Mouse (Mus musculus) T-helper 17 cell (primary cell): ENCODE results near the gene Asgr2.

ENCODE experiments used
- in situ Hi-C, 2 experiments: fragments of 300-600 bp; cut with MboI, MseI; formaldehyde crosslinking; loops; 1 replicate in 1 of 2; 2 replicates in 1 of 2; pipeline ENCODE4 v1.15.1; 2025; ENCODE audit warnings: high pct_unique_total_duplicates in 2 of 2

The Asgr2 gene

GRCm38 (mm10) chr11:70091986-70092783, at the start of gene Asgr2:
Gene Asgr2 (plus strand): TSS chr11:70092644.
- in situ Hi-C loops, result no loop called here

DNA sequence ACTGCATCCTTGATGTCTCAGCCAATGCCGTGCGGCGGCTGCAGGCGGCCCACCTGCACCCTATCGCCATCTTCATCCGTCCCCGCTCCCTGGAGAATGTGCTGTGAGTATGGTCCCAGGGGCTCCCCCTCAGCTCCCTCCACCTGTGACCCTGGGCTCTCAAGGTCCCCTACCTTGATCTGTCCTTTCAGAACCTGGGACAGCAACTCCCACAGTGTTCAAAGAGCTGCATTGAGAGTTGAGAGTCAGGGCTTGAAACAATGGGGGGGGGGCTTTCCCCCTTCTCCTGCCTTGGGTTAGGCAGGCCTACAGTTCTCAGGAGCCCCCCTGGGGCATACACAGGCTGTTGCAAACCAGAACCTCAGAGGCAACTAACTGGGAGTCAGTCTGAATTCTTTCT, 48.8 kb upstream of the Asgr2 start:
- in situ Hi-C loops, result no loop called here

DNA sequence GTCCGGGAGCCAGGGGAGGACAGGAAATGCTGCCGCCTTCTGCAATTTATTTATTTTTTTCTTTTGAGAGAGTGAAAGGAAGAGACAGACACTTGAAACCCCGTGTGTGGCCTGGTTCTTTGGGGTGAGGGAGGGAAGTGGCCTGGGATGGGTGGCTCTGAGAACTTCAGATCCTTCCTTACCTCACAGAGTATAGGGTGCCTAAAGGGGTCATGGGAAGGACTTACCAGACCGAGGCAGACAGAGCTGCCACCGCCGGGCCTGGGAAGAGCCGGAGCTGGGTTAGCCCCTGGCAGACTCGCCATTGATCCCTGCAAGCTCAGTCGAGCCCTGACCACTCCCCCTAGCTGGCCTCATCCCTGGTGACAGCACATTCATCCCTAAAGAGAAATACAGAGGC, 47.0 kb upstream of the Asgr2 start:
- in situ Hi-C loops, result no loop called here

DNA sequence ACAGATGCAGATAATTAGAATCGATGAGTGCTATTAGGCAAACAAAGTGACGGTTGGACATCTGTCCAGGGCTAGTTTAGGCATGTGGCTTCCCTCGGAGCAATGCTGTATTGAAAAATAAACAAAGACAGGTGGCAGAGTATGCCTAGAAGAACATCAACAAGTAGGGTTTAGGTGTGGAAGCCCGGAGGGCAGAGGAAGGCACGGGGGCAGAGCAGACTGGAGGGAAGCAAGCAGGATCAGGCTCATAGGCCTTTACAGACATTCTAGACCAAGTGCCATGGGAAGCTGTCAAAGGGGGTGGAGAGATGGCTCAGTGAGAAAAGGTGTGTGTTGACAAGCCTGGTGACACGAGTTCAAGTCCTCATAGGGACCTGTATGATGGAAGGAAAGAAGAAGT, 43.1 kb upstream of the Asgr2 start:
- in situ Hi-C loops, result no loop called here

DNA sequence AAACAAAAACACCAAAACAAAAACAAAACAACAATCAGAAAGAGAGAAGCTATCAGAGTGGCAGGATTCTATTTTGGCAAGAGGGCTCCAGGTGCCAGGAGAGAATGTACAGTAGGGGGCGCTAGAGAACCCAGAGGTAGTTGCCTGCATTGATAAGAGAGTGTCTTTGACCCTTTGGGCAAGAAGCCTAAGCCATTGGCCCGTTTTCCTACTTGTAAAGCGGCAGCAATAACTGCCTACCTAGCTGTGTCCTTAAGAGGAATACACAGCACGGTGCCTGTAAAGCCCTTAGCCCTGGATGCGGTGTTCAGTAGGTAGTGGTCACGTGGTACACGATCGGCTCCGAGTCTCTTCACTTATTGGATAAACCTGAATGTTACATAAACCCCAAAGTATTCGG, 42.6 kb upstream of the Asgr2 start:
- in situ Hi-C loops, result loop anchor here in 1 of 2 experiments (5.0 to 10.0 kb wide), 2 partner anchors 52 to 125 kb away; no protein-coding TSS in a partner anchor

DNA sequence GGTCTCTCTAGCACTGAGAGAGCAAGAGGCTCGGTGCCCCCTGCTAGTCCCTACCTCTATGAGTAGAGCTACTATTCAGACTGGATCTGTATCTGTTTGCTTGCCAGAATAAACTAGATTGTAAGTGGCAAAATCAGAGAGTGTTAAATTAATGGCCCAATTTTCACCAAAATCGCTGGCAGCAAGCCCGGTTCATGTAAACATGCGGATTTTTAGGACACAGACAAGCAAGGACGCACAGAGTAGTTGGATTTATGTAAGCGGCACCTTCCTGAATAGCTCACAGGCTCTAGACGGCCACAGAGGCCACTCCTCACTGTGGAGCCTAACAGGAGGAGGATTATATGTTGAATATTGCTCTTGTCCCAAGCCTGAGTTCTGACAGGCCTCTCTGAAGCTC, 39.3 kb upstream of the Asgr2 start:
- in situ Hi-C loops, result loop anchor here in 1 of 2 experiments (5.0 to 10.0 kb wide), 2 partner anchors 49 to 122 kb away; no protein-coding TSS in a partner anchor

DNA sequence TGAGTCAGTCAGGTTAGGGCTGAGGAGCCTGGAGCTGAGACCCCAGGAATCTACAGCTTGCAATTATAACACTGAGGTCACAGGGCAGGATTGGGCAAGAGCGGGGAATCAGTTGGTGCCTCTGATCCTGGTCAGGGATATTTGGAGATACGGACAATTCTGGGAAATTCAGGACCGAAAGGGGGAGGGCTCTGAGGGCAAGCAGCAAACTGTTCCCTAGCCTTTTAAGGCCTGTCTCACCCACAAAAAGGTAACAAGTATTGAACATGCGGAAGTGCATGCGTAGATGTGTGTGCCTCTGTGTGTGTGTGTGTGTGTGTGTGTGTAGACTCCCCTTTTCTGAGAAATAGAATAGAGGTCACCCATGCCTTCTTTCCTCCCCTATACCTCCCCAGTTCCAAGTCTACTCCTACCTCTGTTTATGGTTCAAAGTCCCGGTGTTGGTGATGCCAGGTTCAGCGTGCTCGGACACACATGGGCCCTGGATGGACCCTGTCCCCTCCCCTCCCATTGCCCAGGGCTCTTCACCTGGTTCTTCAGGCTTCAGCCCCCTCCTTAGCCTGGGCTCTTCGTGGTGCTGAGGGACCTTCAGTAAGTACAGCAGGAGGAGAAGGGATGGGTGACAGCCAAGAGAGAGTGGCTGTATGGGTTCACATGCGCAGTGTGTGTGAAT, 38.4 kb upstream of the Asgr2 start, which contains the start of gene Asgr1:
Gene Asgr1 (plus strand): TSS at position 188 of the 673 bp plus-strand sequence.
- in situ Hi-C loops, result loop anchor here in 1 of 2 experiments (5.0 to 10.0 kb wide), 2 partner anchors 48 to 121 kb away; no protein-coding TSS in a partner anchor

GRCm38 (mm10) chr11:70055618-70056214, 36.7 kb upstream of the Asgr2 start:
- in situ Hi-C loops, result loop anchor here in 1 of 2 experiments (5.0 to 10.0 kb wide), 2 partner anchors 119 to 142 kb away; no protein-coding TSS in a partner anchor

- in situ Hi-C loops, result loop anchor here in 1 of 2 experiments (5.0 to 10.0 kb wide), 2 partner anchors 117 to 139 kb away; no protein-coding TSS in a partner anchor
Observed at GRCm38 (mm10) chr11:70057805-70058204, 34.6 kb upstream of the Asgr2 start.

DNA sequence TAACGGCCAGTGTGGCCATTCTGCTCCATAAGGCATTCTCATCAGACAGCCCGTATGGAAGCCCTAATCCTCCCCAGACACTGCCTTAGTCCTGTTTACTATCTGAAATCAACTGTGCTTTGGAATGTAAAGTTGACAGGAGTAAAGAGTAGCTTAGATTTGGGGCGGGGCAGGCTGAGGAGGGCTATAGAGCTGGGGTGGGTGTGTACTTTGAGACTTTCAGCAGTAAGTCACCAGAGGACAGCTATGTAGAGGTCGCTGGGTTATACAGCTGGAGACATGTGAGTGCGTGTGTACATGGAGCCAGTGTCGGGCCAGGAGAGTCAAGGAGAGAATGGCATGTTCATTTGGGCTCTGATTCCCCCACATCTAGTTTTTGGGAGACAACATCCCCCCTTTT, 32.5 kb upstream of the Asgr2 start:
- in situ Hi-C loops, result loop anchor here in 1 of 2 experiments (5.0 to 10.0 kb wide), 2 partner anchors 115 to 137 kb away; no protein-coding TSS in a partner anchor

- in situ Hi-C loops, result no loop called here
Observed at GRCm38 (mm10) chr11:70063053-70063452, 29.4 kb upstream of the Asgr2 start.

GRCm38 (mm10) chr11:70066701-70067100, 25.7 kb upstream of the Asgr2 start:
- in situ Hi-C loops, result no loop called here

DNA sequence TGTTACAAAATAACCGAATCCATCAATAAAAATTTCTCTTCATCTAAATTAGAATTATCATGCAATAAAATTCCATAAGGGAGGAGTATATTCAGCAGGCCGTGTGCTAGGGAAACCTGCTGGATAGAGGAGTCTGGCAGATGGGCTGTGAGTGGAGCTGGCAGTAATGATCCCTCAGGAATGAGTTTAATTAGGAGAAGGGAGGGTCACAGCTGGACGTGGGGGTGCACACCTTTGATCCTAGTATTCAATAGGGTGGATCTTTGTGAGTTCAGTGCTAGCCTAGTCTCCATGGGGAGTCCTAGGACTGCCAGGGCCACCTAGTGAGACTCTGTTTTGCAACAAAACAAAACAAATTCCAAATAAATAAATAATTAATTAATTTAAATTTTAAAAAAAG, 24.2 kb upstream of the Asgr2 start:
- in situ Hi-C loops, result no loop called here

GRCm38 (mm10) chr11:70070057-70070456, 22.4 kb upstream of the Asgr2 start:
- in situ Hi-C loops, result loop anchor here in 1 of 2 experiments (5.0 kb wide), 1 partner anchor 97 kb away; no protein-coding TSS in a partner anchor

DNA sequence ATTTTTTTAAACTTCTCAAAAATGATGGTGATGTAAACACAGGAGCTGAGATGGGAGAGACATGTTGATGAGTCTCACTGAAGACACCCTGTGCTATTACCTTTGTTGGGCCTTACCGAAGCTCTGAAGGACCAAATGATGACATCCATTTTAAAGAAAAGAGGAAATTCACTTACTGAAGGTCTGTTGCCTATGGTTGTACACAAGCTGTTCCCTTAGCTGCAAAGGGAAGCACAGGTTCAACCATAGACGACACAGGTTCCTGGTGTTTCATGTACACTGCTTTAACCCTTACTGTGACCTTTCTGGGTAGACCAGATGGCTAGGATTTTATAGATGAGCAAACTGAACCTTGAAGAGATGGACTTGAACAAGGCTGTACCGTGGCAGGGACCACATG, 21.8 kb upstream of the Asgr2 start:
- in situ Hi-C loops, result loop anchor here in 1 of 2 experiments (5.0 kb wide), 1 partner anchor 97 kb away; no protein-coding TSS in a partner anchor

DNA sequence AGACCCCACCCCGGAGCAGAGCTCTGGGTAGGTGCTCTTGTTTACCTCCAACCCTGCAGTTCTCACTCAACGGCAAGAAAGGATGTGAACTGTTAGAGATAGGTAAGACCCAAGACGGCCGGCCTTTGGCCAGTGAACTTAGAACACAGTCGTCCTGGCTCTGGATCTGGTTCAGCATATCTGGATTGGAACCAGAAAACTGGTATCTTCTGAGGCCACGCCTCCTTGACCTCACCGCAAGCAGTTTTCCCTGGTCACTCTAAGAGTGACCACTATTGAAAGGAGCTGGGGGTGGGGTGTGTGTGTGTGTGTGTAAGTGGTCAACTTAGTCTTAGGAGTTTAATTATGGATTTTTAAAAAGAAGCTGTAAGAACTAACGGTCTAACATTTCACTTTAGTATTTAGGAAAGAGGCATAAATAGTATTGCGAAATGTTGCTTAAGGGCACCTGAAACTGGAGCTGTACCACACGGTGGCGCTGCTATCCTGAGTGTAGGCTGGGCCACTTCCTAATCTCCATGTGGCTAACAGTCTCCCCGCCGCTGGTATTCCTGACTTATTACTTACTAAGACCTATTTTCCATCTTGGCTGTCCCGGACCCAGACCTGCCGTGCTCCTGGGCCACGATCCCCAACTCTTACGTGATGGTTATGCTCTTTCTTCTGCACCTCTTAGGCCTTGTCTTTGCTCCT, 17.9 kb upstream of the Asgr2 start:
- in situ Hi-C loops, result loop anchor here in 1 of 2 experiments (5.0 kb wide), 1 partner anchor 93 kb away; no protein-coding TSS in a partner anchor

- in situ Hi-C loops, result no loop called here
Observed at GRCm38 (mm10) chr11:70075581-70075980, 16.9 kb upstream of the Asgr2 start.

DNA sequence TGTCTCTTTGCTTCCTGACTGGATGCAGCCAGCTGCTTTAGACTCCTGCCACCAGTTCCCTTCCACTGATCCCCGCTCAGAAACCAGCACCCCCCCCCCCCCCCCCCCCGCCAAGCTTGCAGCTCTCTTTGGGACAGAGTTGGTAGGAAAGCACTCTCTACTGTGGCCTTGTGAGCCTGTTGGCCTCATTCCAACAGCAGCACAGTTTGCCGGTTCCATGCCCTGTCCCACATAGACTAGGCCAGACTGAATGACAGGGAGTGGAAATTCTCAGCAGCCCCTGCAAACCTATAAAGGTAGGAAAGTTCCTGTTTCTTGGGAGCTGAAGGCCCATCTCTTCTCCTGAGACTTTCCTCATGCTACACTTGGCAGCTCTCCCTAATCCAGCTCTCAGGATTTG, 15.0 kb upstream of the Asgr2 start:
- in situ Hi-C loops, result no loop called here

GRCm38 (mm10) chr11:70079175-70079574, 13.3 kb upstream of the Asgr2 start:
- in situ Hi-C loops, result no loop called here

- in situ Hi-C loops, result no loop called here
Observed at GRCm38 (mm10) chr11:70079928-70080327, 12.5 kb upstream of the Asgr2 start.
